Mouse (Mus musculus): ENCODE measurements around the gene Cdk14. TPM values are rescaled to one million over a fixed set of nuclear protein-coding genes. Genes with fewer than 3 reads are reported as not detected.

Cdk14 gene
- total RNA-seq, 2 experiments from 2014 or later, result 10.0 to 10.6 TPM

- no peak for DNase-seq
Measured at GRCm38 (mm10) chr5:4851934-4852710, 568.0 kb downstream of the Cdk14 start.

- DNase-seq, result no peak
Measured at GRCm38 (mm10) chr5:4851245-4851933, 568.7 kb downstream of the Cdk14 start.

- no peak for DNase-seq
Measured at GRCm38 (mm10) chr5:4834819-4835480, 585.2 kb downstream of the Cdk14 start.

- no peak for DNase-seq
Measured at GRCm38 (mm10) chr5:4833940-4834339, 586.2 kb downstream of the Cdk14 start.

GRCm38 (mm10) chr5:4826886-4827285 is 593.2 kb downstream of the Cdk14 start:
- no peak for DNase-seq

GRCm38 (mm10) chr5:4825951-4826350 is 594.2 kb downstream of the Cdk14 start:
- DNase-seq, result peak in 1 of 2 experiments; percentile 8

- no peak for DNase-seq
Measured at GRCm38 (mm10) chr5:4825076-4825475, 595.0 kb downstream of the Cdk14 start.

- DNase-seq, result no peak
Measured at GRCm38 (mm10) chr5:4824171-4824570, 595.9 kb downstream of the Cdk14 start.

- no peak for DNase-seq
Measured at GRCm38 (mm10) chr5:4822041-4822440, 598.1 kb downstream of the Cdk14 start.

- DNase-seq, result no peak
Measured at GRCm38 (mm10) chr5:4821368-4821771, 598.7 kb downstream of the Cdk14 start.

GRCm38 (mm10) chr5:4816981-4817380 is 603.1 kb downstream of the Cdk14 start:
- DNase-seq, result no peak

GRCm38 (mm10) chr5:4814465-4815204 is 605.5 kb downstream of the Cdk14 start:
- DNase-seq, result no peak

- DNase-seq, result no peak
Measured at GRCm38 (mm10) chr5:4813357-4813756, 606.8 kb downstream of the Cdk14 start.

GRCm38 (mm10) chr5:4812036-4812729 is 607.9 kb downstream of the Cdk14 start:
- DNase-seq, result no peak

- DNase-seq, result no peak
Measured at GRCm38 (mm10) chr5:4805228-4805627, 614.9 kb downstream of the Cdk14 start.

GRCm38 (mm10) chr5:4803708-4804107 is 616.4 kb downstream of the Cdk14 start:
- DNase-seq, result no peak

GRCm38 (mm10) chr5:4801971-4802370 is 618.1 kb downstream of the Cdk14 start:
- DNase-seq, result no peak

- no peak for DNase-seq
Measured at GRCm38 (mm10) chr5:4801096-4801850, 618.8 kb downstream of the Cdk14 start.

- no peak for DNase-seq
Measured at GRCm38 (mm10) chr5:4791219-4791618, 628.9 kb downstream of the Cdk14 start.

GRCm38 (mm10) chr5:4790265-4790664 is 629.8 kb downstream of the Cdk14 start:
- DNase-seq, result no peak

- DNase-seq, result no peak
Measured at GRCm38 (mm10) chr5:4788484-4788883, 631.6 kb downstream of the Cdk14 start.

Data from adrenal gland, postnatal 36 days (tissue).